Mouse (Mus musculus): ENCODE measurements around the gene Coro2a. TPM values are rescaled to one million over a fixed set of nuclear protein-coding genes. Genes with fewer than 3 reads are reported as not detected.
"Not testable (repeated sequence)": the region's sequence is repeated elsewhere in the genome, so short reads cannot be mapped to it uniquely, and the experiment has no call there.

Gene Coro2a
- polyA plus RNA-seq, 1 experiment from 2014 or later = 2.2 TPM

GRCm38 (mm10) chr4:46602704-46603103, 702 bp upstream of the Coro2a start:
- 63% methylated on average over 7 of the region's 7 CpGs for WGBS
- Histone ChIP-seq H3K4me1 (ENCODE audit: control insufficient read depth, insufficient read depth, low read length) (no peaks in the 10 kb centered on the region), H3K27ac (ENCODE audit: low read depth, low read length) (no peak overlapping the region), H3K4me3 (ENCODE audit: low read depth, low read length) (no peak overlapping the region), H3K9me3 (replicated peaks; ENCODE audit: control insufficient read depth, low read length) (no peaks in the 10 kb centered on the region), H3K4me2 (ENCODE audit: low read length) (no peak overlapping the region), H3K27me3 (replicated peaks; ENCODE audit: control insufficient read depth, insufficient read depth, low read length) (peaks cover 21% of the 10 kb centered on the region), H3K9ac (ENCODE audit: low read length) (no peak overlapping the region), H3K36me3 (ENCODE audit: control insufficient read depth, insufficient read depth, low read length) (no peaks in the 10 kb centered on the region)
- no peak for DNase-seq (ENCODE audit: low spot score)
- no peak for ATAC-seq

GRCm38 (mm10) chr4:46601258-46601843, 651 bp downstream of the Coro2a start:
- Histone ChIP-seq H3K4me1 (ENCODE audit: control insufficient read depth, insufficient read depth, low read length) (no peaks in the 10 kb centered on the region), H3K9ac (ENCODE audit: low read length) (peak overlapping the region; percentile 68), H3K36me3 (ENCODE audit: control insufficient read depth, insufficient read depth, low read length) (no peaks in the 10 kb centered on the region), H3K4me2 (ENCODE audit: low read length) (peak overlapping the region; percentile 96), H3K4me3 (ENCODE audit: low read depth, low read length) (peak overlapping the region; percentile 54), H3K27ac (ENCODE audit: low read depth, low read length) (no peak overlapping the region), H3K27me3 (replicated peaks; ENCODE audit: control insufficient read depth, insufficient read depth, low read length) (peaks cover 21% of the 10 kb centered on the region), H3K9me3 (replicated peaks; ENCODE audit: control insufficient read depth, low read length) (no peaks in the 10 kb centered on the region)
- 0% methylated on average over 46 of the region's 52 CpGs for WGBS
- DNase-seq (ENCODE audit: low spot score) = no peak
- peak; percentile 29 for ATAC-seq

GRCm38 (mm10) chr4:46600473-46601257, 1.3 kb downstream of the Coro2a start:
- Histone ChIP-seq H3K9me3 (replicated peaks; ENCODE audit: control insufficient read depth, low read length) (no peaks in the 10 kb centered on the region), H3K4me1 (ENCODE audit: control insufficient read depth, insufficient read depth, low read length) (no peaks in the 10 kb centered on the region), H3K27me3 (replicated peaks; ENCODE audit: control insufficient read depth, insufficient read depth, low read length) (peaks cover 21% of the 10 kb centered on the region), H3K27ac (ENCODE audit: low read depth, low read length) (no peak overlapping the region), H3K4me2 (ENCODE audit: low read length) (peak overlapping the region; percentile 96), H3K4me3 (ENCODE audit: low read depth, low read length) (peak overlapping the region; percentile 54), H3K36me3 (ENCODE audit: control insufficient read depth, insufficient read depth, low read length) (no peaks in the 10 kb centered on the region), H3K9ac (ENCODE audit: low read length) (peak overlapping the region; percentile 68)
- ATAC-seq (0 out of 2 replicates have a peak, but pooled peaks have one; percentile 3), DNase-seq (ENCODE audit: low spot score) (no peak)
- WGBS = 40% methylated on average over 20 of the region's 20 CpGs

GRCm38 (mm10) chr4:46599609-46600008, 2.4 kb downstream of the Coro2a start:
- not testable (repeated sequence) for H3K27ac ChIP-seq (ENCODE audit: low read depth, low read length); H3K36me3 ChIP-seq (ENCODE audit: control insufficient read depth, insufficient read depth, low read length); H3K4me3 ChIP-seq (ENCODE audit: low read depth, low read length); H3K4me1 ChIP-seq (ENCODE audit: control insufficient read depth, insufficient read depth, low read length); H3K4me2 ChIP-seq (ENCODE audit: low read length); ATAC-seq; DNase-seq (ENCODE audit: low spot score); H3K9me3 ChIP-seq (replicated peaks; ENCODE audit: control insufficient read depth, low read length); H3K9ac ChIP-seq (ENCODE audit: low read length)
- H3K27me3 ChIP-seq (replicated peaks; ENCODE audit: control insufficient read depth, insufficient read depth, low read length) = peaks cover 21% of the 10 kb centered on the region
- 84% methylated on average over 12 of the region's 12 CpGs for WGBS

- H3K4me3 ChIP-seq (ENCODE audit: low read depth, low read length) = no peak overlapping the region
- no peak for DNase-seq (ENCODE audit: low spot score)
- no peak overlapping the region for H3K27ac ChIP-seq (ENCODE audit: low read depth, low read length)
- no peaks in the 10 kb centered on the region for H3K9me3 ChIP-seq (replicated peaks; ENCODE audit: control insufficient read depth, low read length)
- ATAC-seq = no peak
- peaks cover 21% of the 10 kb centered on the region for H3K27me3 ChIP-seq (replicated peaks; ENCODE audit: control insufficient read depth, insufficient read depth, low read length)
- no peak overlapping the region for H3K9ac ChIP-seq (ENCODE audit: low read length)
- WGBS = 81% methylated on average over 6 of the region's 6 CpGs
- H3K4me2 ChIP-seq (ENCODE audit: low read length) = no peak overlapping the region
- H3K36me3 ChIP-seq (ENCODE audit: control insufficient read depth, insufficient read depth, low read length) = no peaks in the 10 kb centered on the region
- no peaks in the 10 kb centered on the region for H3K4me1 ChIP-seq (ENCODE audit: control insufficient read depth, insufficient read depth, low read length)
Measured at GRCm38 (mm10) chr4:46598981-46599380, 3.0 kb downstream of the Coro2a start.

GRCm38 (mm10) chr4:46598111-46598510, 3.9 kb downstream of the Coro2a start:
- Histone ChIP-seq H3K4me3 (ENCODE audit: low read depth, low read length) (no peak overlapping the region), H3K4me2 (ENCODE audit: low read length) (no peak overlapping the region), H3K27me3 (replicated peaks; ENCODE audit: control insufficient read depth, insufficient read depth, low read length) (peaks cover 19% of the 10 kb centered on the region), H3K27ac (ENCODE audit: low read depth, low read length) (no peak overlapping the region), H3K4me1 (ENCODE audit: control insufficient read depth, insufficient read depth, low read length) (no peaks in the 10 kb centered on the region), H3K9me3 (replicated peaks; ENCODE audit: control insufficient read depth, low read length) (no peaks in the 10 kb centered on the region), H3K9ac (ENCODE audit: low read length) (no peak overlapping the region), H3K36me3 (ENCODE audit: control insufficient read depth, insufficient read depth, low read length) (no peaks in the 10 kb centered on the region)
- no peak for ATAC-seq
- DNase-seq (ENCODE audit: low spot score) = no peak
- WGBS = 67% methylated on average over 10 of the region's 10 CpGs

- ATAC-seq (no peak), DNase-seq (ENCODE audit: low spot score) (no peak)
- peaks cover 17% of the 10 kb centered on the region for H3K27me3 ChIP-seq (replicated peaks; ENCODE audit: control insufficient read depth, insufficient read depth, low read length)
- H3K27ac ChIP-seq (ENCODE audit: low read depth, low read length) = no peak overlapping the region
- no peak overlapping the region for H3K4me2 ChIP-seq (ENCODE audit: low read length)
- no peaks in the 10 kb centered on the region for H3K4me1 ChIP-seq (ENCODE audit: control insufficient read depth, insufficient read depth, low read length)
- H3K36me3 ChIP-seq (ENCODE audit: control insufficient read depth, insufficient read depth, low read length) = no peaks in the 10 kb centered on the region
- no peak overlapping the region for H3K4me3 ChIP-seq (ENCODE audit: low read depth, low read length)
- no peak overlapping the region for H3K9ac ChIP-seq (ENCODE audit: low read length)
- 77% methylated on average over 11 of the region's 11 CpGs for WGBS
- no peaks in the 10 kb centered on the region for H3K9me3 ChIP-seq (replicated peaks; ENCODE audit: control insufficient read depth, low read length)
Measured at GRCm38 (mm10) chr4:46597286-46597961, 4.6 kb downstream of the Coro2a start.

GRCm38 (mm10) chr4:46596398-46596797, 5.6 kb downstream of the Coro2a start:
- Histone ChIP-seq H3K27ac (ENCODE audit: low read depth, low read length) (no peak overlapping the region), H3K27me3 (replicated peaks; ENCODE audit: control insufficient read depth, insufficient read depth, low read length) (peaks cover 16% of the 10 kb centered on the region), H3K9me3 (replicated peaks; ENCODE audit: control insufficient read depth, low read length) (no peaks in the 10 kb centered on the region), H3K4me3 (ENCODE audit: low read depth, low read length) (no peak overlapping the region), H3K36me3 (ENCODE audit: control insufficient read depth, insufficient read depth, low read length) (no peaks in the 10 kb centered on the region), H3K4me2 (ENCODE audit: low read length) (no peak overlapping the region), H3K9ac (ENCODE audit: low read length) (no peak overlapping the region), H3K4me1 (ENCODE audit: control insufficient read depth, insufficient read depth, low read length) (no peaks in the 10 kb centered on the region)
- WGBS = 78% methylated on average over 6 of the region's 6 CpGs
- no peak for ATAC-seq
- no peak for DNase-seq (ENCODE audit: low spot score)

- ATAC-seq = no peak
- no peak overlapping the region for H3K4me3 ChIP-seq (ENCODE audit: low read depth, low read length)
- no peak overlapping the region for H3K9ac ChIP-seq (ENCODE audit: low read length)
- DNase-seq (ENCODE audit: low spot score) = no peak
- H3K27me3 ChIP-seq (replicated peaks; ENCODE audit: control insufficient read depth, insufficient read depth, low read length) = no peaks in the 10 kb centered on the region
- H3K27ac ChIP-seq (ENCODE audit: low read depth, low read length) = no peak overlapping the region
- H3K4me2 ChIP-seq (ENCODE audit: low read length) = no peak overlapping the region
- no peaks in the 10 kb centered on the region for H3K36me3 ChIP-seq (ENCODE audit: control insufficient read depth, insufficient read depth, low read length)
- 90% methylated on average over 5 of the region's 5 CpGs for WGBS
- H3K9me3 ChIP-seq (replicated peaks; ENCODE audit: control insufficient read depth, low read length) = no peaks in the 10 kb centered on the region
- H3K4me1 ChIP-seq (ENCODE audit: control insufficient read depth, insufficient read depth, low read length) = no peaks in the 10 kb centered on the region
Measured at GRCm38 (mm10) chr4:46594131-46594530, 7.9 kb downstream of the Coro2a start.
